Mouse (Mus musculus): ENCODE measurements around the gene Slc25a19.

The Slc25a19 gene

GRCm38 (mm10) chr11:115640978-115641663, 13.0 kb upstream of the Slc25a19 start:
- DNase-seq (ENCODE audit: low read depth), result no peak

DNA sequence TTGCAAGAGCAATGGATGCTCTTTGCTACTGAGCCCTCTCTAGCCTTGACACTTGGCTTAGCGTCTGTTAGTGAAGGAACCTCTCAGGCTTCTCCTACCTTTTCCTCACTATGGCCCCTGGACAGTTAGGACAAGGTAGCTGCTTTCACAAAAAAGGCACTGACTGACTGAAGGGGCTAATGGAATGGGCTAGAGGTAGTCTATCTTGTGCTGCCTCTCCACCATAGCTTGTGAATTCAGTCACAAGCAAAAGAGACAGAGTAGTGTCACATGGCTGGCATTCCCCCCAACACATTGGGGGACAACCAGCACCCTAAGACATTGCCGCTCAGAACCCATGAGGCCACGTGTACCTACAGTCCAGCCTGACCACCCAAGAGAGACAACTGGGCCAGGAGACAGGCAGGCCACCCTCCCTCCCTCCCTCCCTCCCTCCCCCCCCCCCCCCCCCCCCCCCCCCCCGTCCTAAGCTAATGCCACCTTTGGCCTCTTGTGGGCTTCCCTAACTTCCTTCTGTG, 12.3 kb upstream of the Slc25a19 start:
- no peak for DNase-seq (ENCODE audit: low read depth)

GRCm38 (mm10) chr11:115639540-115639939, 11.4 kb upstream of the Slc25a19 start:
- DNase-seq (ENCODE audit: low read depth), result no peak

GRCm38 (mm10) chr11:115638498-115639409, 10.7 kb upstream of the Slc25a19 start:
- no peak for DNase-seq (ENCODE audit: low read depth)

GRCm38 (mm10) chr11:115636960-115637359, 8.9 kb upstream of the Slc25a19 start:
- DNase-seq (ENCODE audit: low read depth), result no peak

GRCm38 (mm10) chr11:115635484-115635883, 7.4 kb upstream of the Slc25a19 start:
- DNase-seq (ENCODE audit: low read depth), result no peak

- DNase-seq (ENCODE audit: low read depth), result no peak
These were observed 6.9 kb upstream of the Slc25a19 start for GRCm38 (mm10) chr11:115635041-115635440.

DNA sequence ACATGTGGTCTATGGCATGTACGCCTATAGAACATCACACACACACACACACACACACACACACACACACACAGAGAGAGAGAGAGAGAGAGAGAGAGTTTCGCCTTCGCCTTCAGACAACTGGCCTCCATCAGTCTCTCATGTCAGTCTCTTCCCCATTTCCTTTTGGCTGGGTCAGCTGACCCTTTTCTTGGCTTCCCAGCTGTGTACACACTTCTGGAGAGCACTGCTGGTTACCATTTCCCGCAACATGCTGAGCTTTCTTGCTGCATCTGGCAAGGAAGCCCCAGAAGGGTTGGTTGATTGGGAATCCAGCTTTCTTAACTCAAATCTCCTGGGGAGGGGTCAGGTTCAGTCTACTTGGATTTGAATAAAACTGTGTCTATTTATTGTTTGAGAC, 6.0 kb upstream of the Slc25a19 start:
- DNase-seq (ENCODE audit: low read depth), result no peak

DNA sequence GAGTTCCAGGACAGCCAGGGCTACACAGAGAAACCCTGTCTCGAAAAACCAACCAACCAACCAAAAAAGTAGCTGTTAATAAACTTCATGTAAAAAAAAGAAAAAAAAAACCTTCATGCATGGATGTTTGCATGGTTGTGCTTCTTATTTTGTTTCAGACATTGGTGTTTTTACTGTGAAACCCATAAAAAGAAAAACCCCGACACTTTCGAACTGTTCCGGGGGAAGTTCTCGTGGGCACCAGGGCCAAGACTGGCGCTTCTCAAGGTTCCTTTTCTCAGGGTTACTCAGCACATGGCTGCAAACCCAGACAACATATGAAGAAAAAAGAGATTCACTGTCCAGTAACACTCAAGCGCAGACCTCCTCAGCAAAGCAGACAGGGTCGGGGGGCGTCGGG, 4.8 kb upstream of the Slc25a19 start:
- no peak for DNase-seq (ENCODE audit: low read depth)

- no peak for DNase-seq (ENCODE audit: low read depth)
These were observed 4.2 kb upstream of the Slc25a19 start for GRCm38 (mm10) chr11:115632247-115632646.

DNA sequence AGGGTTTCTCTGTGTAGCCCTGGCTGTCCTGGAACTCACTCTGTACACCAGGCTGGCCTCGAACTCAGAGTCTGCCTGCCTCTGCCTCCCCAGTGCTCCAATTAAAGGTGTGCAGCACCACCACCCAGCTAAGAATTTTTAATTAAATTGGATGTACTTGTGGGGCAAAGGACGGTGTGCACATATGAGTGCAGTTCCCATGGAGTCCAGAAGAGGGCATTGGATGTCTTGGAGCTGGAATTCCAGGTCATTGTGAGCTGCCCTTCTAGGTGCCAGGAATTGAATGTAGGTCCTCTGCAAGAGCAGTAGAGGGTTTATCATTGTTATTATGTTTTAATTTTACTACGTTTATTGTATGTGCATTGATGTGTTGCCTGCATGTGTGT, 3.4 kb upstream of the Slc25a19 start:
- DNase-seq (ENCODE audit: low read depth), result peak; percentile 44

GRCm38 (mm10) chr11:115630532-115631504, 2.7 kb upstream of the Slc25a19 start:
- DNase-seq (ENCODE audit: low read depth), result peak; percentile 37

DNA sequence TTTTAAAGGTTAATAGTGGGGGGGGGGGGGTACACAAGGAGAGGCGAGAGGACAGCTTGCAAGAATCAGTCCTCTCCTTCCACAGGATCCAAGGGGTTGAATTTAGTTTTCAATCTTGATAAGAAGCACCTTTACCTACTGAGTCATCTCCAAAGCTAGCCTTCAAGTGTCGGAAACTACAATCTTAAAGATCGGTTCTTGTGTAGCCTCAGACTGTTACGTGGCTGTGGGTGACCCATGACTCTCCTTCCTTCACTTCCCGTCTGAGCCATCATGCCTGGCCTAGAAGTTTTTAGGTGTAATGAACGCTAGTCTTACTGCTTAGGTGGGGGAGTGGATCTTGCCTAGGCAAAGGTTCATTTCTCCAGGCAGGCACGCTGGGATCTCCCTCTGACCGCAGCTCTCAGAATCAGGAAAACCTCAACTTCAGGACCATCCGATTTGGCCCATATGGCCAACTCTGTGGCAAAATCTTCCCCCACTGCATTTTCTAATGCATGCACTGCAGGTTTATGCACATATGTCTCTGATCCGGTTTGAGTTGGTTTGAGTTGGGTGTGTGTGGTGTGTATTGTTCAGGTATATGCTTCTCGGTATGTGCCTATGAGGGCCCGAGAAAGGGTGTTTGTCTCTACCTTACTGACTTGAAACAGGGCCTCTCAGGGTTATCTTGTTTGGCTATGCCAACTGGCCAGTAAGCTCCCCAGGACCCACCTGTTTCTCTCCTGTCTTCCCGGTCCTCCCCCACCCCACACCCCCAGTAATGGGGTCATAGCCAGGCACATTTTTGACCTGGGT, 1.8 kb upstream of the Slc25a19 start:
- no peak for DNase-seq (ENCODE audit: low read depth)

- no peak for DNase-seq (ENCODE audit: low read depth)
These were observed 488 bp upstream of the Slc25a19 start for GRCm38 (mm10) chr11:115628465-115629101.

- no peak for DNase-seq (ENCODE audit: low read depth)
These were observed 1.1 kb downstream of the Slc25a19 start for GRCm38 (mm10) chr11:115626824-115627616.

- no peak for DNase-seq (ENCODE audit: low read depth)
These were observed 2.2 kb downstream of the Slc25a19 start for GRCm38 (mm10) chr11:115625877-115626276.

DNA sequence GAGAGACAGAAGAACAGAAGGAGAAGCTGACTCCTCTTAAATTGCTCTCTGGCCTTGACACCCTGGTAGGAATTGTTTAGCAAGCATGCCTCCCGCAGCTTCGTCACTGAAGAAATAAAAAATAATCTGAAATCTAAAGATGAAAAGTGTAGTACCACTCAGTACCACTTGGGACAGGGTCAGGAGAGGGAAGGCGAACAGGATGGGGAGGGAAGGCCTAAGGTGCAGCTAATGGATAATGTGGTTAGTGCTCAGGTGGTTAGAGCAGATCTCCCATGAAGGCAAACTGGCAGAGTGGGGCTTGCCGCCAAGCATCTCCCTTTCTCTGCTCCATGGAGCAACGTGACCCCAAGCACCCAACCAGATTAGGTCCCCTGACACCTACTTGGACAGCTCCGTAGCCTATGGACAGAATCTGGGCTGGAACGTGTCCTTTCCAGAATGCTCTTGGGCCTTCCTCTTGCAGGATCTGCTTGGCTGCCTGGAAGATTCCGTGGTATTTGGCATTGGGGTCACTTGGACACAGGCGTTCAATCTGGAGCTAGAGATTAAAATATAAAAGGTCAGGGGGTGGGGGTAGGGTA, 4.5 kb downstream of the Slc25a19 start:
- peak; percentile 32 for DNase-seq (ENCODE audit: low read depth)

DNA sequence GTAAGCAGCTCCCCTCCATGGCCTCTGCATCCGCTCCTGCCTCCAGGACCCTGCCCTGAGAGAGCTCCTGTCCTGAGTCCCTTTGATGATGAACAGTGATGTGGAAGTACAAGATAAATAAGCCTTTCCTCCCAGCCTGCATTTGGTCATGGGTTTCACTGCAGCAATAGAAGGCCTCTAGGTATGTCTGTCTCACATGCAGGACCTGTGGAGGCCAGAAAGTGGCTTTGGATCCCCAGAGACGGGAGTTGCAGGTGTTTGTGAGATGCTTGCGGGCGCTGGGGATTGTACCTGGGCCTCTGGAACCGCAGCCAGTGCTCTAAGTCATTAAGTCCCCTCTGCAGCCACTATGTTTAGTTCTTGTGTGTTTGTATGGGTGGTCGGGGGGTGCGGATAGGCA, 8.1 kb downstream of the Slc25a19 start:
- no peak for DNase-seq (ENCODE audit: low read depth)

Data from c-Kit-positive CD71-positive TER-119-negative erythroid progenitor cells, embryonic 14.5 days (primary cell).